Mouse (Mus musculus): ENCODE results near the gene Ttll4.

The Ttll4 gene

GRCm38 (mm10) chr1:74750683-74751082 is 89.1 kb downstream of the Ttll4 start:
- in situ Hi-C loops (cut with MseI, MboI), result loop anchor here in 1 of 2 experiments (10.0 kb wide), 1 partner anchor 106 kb away; no protein-coding TSS in a partner anchor

GRCm38 (mm10) chr1:74752150-74752549 is 90.6 kb downstream of the Ttll4 start:
- in situ Hi-C loops (cut with MseI, MboI), result loop anchor here in 1 of 2 experiments (10.0 kb wide), 1 partner anchor 107 kb away; no protein-coding TSS in a partner anchor

- in situ Hi-C loops (cut with MseI, MboI), result loop anchor here in 1 of 2 experiments (10.0 kb wide), 1 partner anchor 108 kb away; no protein-coding TSS in a partner anchor
Measured at GRCm38 (mm10) chr1:74752833-74753232, 91.3 kb downstream of the Ttll4 start.
